Mouse (Mus musculus) heart, embryonic 10.5 days (tissue): ENCODE data around the gene Rnaseh2c. TPM values are rescaled to one million over a fixed set of nuclear protein-coding genes. Genes with fewer than 3 reads are reported as not detected.

Experiments used
- DNase-seq: peaks from one replicate; pipeline ENCODE4 v3.0.0-alpha.2; 2017; ENCODE audit warnings: low spot score
- H3K27ac ChIP-seq: fragments of 300-500 bp; sonication (generic); 2 replicates; pipeline ENCODE4 v1.5.1; 2016; ENCODE audit warnings: mild to moderate bottlenecking
- H3K27me3 ChIP-seq: fragments of 300-500 bp; sonication (generic); 2 replicates; pipeline ENCODE4 v1.6.1; 2016; ENCODE audit warnings: mild to moderate bottlenecking; ENCODE audit not compliant: poor library complexity, insufficient read depth, severe bottlenecking
- H3K36me3 ChIP-seq: fragments of 300-500 bp; sonication (generic); 2 replicates; pipeline ENCODE4 v1.6.1; 2016; ENCODE audit warnings: mild to moderate bottlenecking, moderate library complexity
- H3K4me1 ChIP-seq: fragments of 300-500 bp; sonication (generic); 2 replicates; pipeline ENCODE4 v1.6.1; 2016; ENCODE audit warnings: mild to moderate bottlenecking
- H3K4me3 ChIP-seq: fragments of 300-500 bp; sonication (generic); 2 replicates; pipeline ENCODE4 v1.5.1; 2016; ENCODE audit warnings: mild to moderate bottlenecking, moderate library complexity
- H3K9me3 ChIP-seq: fragments of 300-500 bp; sonication (generic); 2 replicates; pipeline ENCODE4 v1.6.1; 2016; ENCODE audit warnings: mild to moderate bottlenecking, moderate library complexity
- WGBS: fragments of 180-500 bp; shearing (Covaris S2); methylation state at CpG from one replicate; pipeline ENCODE4 v1.1.7; 2016; 5-methylcytosine and 5-hydroxymethylcytosine counted together
- polyA plus RNA-seq: library from polyadenylated mRNA; unstranded; fragments of >200 nt; fragmentation: Nextera tagmentation; extraction: Ambion mirVana; gene quantifications from 2 replicates; pipeline ENCODE4 v1.2.1, GENCODE M21; 2016

Gene Rnaseh2c
- polyA plus RNA-seq, 1 experiment from 2014 or later, result 142 TPM

DNA sequence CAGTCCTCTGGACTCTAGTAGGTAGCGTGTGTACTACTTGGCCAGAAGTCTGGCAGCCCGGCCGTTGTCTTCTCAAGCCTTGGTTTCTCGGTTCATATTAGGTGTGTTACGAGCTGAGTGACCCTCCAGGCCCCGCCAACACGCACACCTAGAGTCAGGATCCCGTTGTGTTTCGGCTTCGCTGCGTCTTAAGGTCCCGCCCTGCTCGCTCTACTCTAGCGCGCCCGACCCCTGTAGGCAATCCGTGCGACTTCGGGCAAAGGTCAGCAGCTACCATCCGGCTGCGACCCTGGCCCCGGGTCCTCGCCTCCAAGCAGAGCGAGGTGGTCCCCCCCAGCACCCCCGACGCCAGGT is 34.5 kb upstream of the Rnaseh2c start:
- H3K9me3 ChIP-seq, result no peaks in the 10 kb centered on the region
- peak overlapping the region; percentile 93 for H3K4me3 ChIP-seq
- DNase-seq, result no peak
- H3K36me3 ChIP-seq, result peaks cover 17% of the 10 kb centered on the region
- 1% methylated on average over 26 of the region's 26 CpGs for WGBS
- peaks cover 25% of the 10 kb centered on the region for H3K4me1 ChIP-seq
- H3K27ac ChIP-seq, result peak overlapping the region; percentile 91
- peaks cover 75% of the 10 kb centered on the region for H3K27me3 ChIP-seq

DNA sequence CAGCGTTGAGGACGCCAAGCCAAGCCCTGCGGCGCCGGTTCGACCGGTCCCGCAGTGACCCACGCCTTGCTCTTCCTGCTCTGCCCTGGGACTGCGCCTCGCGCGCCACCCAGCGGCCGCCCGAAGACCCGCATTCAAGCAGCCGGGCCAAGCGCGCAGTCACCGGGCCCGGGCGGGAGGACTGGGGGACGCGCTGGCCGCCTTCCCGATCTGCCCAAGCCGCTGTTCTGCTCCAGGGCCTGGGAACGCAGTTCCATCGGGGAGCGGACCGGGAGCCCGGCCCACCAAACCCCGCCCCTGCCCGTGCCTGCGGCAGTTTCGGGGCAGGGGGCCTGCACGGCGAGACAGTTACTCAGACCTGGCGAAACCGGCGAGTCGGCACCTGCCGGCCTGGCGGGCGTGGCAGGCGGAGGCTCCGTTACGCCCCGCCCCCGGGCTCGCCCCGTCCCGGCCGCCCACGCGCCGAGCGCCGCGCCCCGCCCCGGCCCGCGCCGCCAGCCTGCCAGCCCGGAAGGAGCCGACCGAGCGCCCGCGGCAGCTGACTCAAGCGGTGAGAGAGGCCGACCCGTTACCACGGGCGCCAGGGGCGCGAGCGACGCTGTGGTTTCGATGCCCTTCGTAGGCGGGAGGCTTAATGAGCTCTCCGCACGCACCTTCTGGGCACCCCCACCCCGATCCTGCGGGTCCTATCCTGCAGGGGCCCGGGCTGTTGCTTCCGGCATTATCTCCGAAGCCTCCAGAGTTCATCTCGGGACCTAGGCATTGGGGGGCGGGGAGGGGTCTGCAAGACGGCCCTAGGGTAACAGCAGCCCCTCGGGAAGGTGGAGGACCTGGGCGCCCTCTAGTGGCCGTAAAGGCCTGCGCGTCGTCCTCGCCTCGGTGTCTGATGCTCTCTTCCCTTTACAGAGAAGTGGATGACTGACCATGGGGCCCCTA is 33.9 kb upstream of the Rnaseh2c start, which contains the start of gene Ap5b1:
Gene Ap5b1, plus strand, starts transcription at position 492 of the 936 bp plus-strand sequence.
- H3K4me1 ChIP-seq, result peaks cover 25% of the 10 kb centered on the region
- H3K9me3 ChIP-seq, result no peaks in the 10 kb centered on the region
- H3K27ac ChIP-seq, result peak within 1 kb of the TSS; percentile 91
- peak within 1 kb of the TSS; percentile 93 for H3K4me3 ChIP-seq
- WGBS, result under 1% methylated on average over 102 of the region's 102 CpGs
- peak; percentile 95 for DNase-seq
- H3K27me3 ChIP-seq, result peaks cover 69% of the 10 kb centered on the region
- H3K36me3 ChIP-seq, result peaks cover 17% of the 10 kb centered on the region

DNA sequence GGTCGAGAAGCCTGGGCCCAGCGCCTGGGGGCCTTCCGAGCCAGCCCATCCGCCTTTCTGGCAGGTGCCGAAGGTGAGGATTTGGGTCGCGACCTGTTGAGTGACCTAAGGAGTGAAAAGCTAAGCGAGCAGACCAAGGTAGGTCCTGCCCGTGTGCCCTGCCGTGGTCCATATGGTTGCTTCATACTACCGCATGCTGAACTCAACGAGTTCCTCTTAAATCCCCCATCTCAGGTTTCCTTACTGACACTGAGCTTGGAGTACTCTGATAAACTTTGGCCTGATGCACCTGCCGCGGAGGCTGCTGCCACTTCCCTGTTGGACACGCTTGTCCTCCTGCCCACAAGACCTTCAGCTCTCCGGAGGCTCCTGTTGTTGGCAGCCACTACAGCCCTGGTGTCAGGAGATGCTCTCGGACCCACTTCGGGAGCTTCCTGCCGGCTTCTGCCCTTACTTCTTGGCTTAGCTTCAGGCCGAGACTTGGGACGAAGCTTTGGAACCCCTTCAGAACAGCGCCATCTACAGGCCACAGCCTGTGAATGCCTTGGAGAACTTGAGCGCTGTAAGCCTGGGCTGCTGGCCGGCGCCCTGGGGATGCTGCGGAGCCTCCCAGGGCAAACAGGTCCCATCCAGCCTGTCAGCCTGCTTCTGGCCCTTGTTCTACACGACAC is 33.1 kb upstream of the Rnaseh2c start:
- peak; percentile 93 for DNase-seq
- no peaks in the 10 kb centered on the region for H3K9me3 ChIP-seq
- H3K27me3 ChIP-seq, result peaks cover 61% of the 10 kb centered on the region
- peak overlapping the region; percentile 93 for H3K4me3 ChIP-seq
- peaks cover 17% of the 10 kb centered on the region for H3K36me3 ChIP-seq
- H3K27ac ChIP-seq, result peak overlapping the region; percentile 91
- H3K4me1 ChIP-seq, result peaks cover 25% of the 10 kb centered on the region
- WGBS, result 9% methylated on average over 27 of the region's 27 CpGs

DNA sequence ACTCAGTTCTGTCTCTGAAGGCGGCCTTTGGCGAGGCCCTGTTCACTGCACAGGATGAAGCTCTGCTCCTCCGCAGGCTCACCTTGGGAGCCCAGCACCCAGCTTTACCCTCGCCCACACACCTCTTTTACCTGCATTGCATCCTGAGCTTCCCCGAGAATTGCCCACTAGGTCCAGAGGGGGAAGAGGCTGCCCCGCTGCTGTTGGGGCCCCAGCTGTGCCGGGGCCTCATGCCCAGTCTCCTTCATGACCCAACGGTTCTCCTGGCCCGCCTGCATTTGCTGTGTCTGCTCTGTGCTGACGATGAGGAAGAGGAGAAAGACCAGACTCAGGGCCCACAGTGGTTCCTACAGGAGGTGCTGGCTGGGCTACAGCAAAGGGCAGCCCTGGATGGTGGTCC is 32.2 kb upstream of the Rnaseh2c start:
- H3K27me3 ChIP-seq, result peaks cover 52% of the 10 kb centered on the region
- H3K4me1 ChIP-seq, result peaks cover 25% of the 10 kb centered on the region
- peaks cover 17% of the 10 kb centered on the region for H3K36me3 ChIP-seq
- DNase-seq, result no peak
- no peak overlapping the region for H3K27ac ChIP-seq
- no peaks in the 10 kb centered on the region for H3K9me3 ChIP-seq
- 85% methylated on average over 10 of the region's 10 CpGs for WGBS
- H3K4me3 ChIP-seq, result no peak overlapping the region

DNA sequence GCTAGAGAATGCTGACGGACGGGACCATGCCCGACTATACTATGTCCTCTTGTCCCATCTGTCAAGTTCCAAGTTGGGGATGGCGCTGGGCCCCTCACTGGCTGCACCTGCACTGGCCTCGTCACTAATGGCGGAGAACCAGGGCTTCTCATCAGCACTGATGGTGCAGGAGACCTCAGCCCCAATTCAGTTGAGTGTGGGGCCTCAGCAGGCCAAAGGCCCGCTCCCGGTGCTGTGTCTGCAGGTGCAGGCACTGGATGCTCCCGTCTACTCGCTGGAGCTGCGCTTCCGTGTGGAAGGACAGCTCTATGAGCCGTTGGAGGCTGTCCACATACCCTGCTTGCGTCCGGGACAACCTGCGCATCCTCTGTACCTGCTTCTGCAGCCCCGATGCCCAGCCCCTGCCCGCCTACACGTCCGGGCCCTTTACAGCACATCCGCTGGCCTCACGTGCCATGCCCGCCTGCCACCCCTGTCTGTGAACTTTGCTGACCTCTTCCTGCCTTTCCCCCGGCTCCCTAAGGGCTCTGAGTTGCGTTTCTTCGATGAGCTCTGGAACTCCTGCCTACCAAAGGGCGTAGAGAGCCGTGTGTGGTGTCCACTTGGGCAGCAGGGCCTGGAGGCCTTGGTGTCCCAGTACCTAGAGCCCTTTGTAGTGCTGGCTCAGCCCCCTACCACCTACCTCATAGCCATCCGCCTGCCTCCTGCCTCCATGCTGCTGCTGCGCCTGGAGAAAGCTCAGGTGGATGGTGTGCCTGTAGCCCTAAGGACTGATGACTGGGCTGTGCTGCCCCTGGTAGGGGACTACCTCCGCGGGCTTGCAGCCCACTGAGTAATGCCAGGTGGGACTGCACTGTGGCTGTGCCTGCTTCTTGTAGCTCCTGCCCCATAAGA is 31.1 kb upstream of the Rnaseh2c start:
- peaks cover 17% of the 10 kb centered on the region for H3K36me3 ChIP-seq
- no peak for DNase-seq
- H3K27ac ChIP-seq, result 0 out of 2 replicates have a peak overlapping the region, but pooled peaks have one; percentile 29
- H3K4me1 ChIP-seq, result peaks cover 25% of the 10 kb centered on the region
- H3K4me3 ChIP-seq, result no peak overlapping the region
- no peaks in the 10 kb centered on the region for H3K9me3 ChIP-seq
- 81% methylated on average over 32 of the region's 32 CpGs for WGBS
- H3K27me3 ChIP-seq, result peaks cover 41% of the 10 kb centered on the region

DNA sequence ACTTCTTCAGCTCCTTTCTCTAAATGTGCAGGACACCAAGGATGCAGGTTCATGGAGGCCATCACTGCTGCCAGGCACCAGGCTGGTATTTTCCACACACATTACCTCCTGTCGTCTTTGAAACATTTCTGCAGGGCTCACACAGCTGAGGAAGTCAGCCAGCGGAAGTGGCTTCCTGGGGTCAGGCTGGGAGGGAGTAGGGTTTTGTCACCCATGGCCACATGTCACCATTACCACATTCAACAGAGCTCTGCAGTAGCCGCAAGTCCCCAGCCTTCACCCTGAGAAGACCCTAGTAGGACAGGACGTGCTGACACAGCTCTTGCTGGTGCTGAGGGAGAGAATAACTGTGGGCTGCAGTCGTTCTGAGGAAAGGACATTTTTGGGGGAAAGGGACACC is 29.8 kb upstream of the Rnaseh2c start:
- no peak for DNase-seq
- Histone ChIP-seq H3K27ac (no peak overlapping the region), H3K9me3 (no peaks in the 10 kb centered on the region), H3K27me3 (peaks cover 29% of the 10 kb centered on the region), H3K36me3 (peaks cover 17% of the 10 kb centered on the region), H3K4me1 (peaks cover 23% of the 10 kb centered on the region), H3K4me3 (no peak overlapping the region)
- 69% methylated on average over 5 of the region's 5 CpGs for WGBS

DNA sequence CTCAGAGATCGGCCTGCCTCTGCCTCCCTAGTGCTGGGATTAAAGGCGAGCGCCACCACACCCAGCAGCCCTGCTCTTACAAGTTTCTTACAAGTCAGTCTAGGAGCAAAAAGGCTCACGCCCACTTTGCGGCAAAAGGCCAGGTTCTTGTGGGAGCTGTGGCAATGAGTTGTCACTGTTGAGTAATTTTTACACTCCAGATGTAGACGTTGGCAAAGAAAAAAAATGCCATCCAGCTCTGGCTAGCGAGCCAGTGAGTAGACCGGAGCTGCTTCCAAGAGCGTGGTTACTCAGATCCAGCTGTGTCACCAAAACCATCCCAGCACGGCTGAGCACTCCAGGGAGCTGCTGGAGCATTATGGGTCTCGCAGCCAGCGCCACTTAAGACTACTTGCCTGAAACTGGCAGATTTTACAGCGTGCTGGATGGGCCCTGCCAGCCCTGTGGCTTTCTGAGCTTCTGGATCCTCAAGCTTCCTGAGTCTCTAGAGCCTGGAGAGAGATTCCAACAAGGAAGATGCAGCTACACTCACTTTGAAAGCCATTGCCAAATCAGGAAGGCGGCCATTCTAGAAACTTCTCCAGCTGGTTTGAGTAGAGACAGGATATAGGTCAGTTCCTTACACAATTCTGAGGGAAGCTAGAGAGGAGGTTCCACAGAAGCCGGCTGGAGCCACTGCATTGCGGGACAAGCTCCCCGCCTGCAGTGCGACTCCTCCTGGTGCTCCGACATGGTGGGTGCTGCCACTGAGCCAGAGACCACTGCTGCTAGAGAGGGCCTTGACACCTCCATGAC is 29.1 kb upstream of the Rnaseh2c start:
- no peaks in the 10 kb centered on the region for H3K9me3 ChIP-seq
- H3K27me3 ChIP-seq, result peaks cover 25% of the 10 kb centered on the region
- WGBS, result 81% methylated on average over 19 of the region's 19 CpGs
- peaks cover 17% of the 10 kb centered on the region for H3K36me3 ChIP-seq
- no peak overlapping the region for H3K27ac ChIP-seq
- H3K4me3 ChIP-seq, result no peak overlapping the region
- DNase-seq, result no peak
- peaks cover 16% of the 10 kb centered on the region for H3K4me1 ChIP-seq

DNA sequence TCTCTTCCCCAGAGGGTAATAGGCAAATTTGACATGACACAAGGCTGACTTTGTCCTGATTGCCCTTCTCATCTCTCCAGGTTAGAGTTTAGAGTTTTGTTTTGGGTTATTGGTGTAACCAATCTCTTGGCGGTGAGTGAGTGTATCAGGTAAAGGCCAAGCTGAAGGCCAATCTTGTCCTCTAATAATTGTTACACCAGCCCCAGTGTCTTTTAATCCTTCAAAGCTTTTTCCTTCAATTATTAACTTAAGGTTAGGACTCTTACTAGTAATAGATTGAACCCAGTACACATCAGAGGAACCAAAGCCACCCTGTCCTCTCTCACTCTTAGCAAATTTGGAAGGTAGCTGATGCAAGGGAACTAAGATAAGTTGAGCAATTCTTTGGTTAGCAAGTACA is 26.3 kb upstream of the Rnaseh2c start:
- no peak for DNase-seq
- WGBS, result 89% methylated on average over 1 of the region's 1 CpGs
- peaks cover 9% of the 10 kb centered on the region; the same call in 1 of the 2 replicates for H3K36me3 ChIP-seq
- no peak overlapping the region for H3K27ac ChIP-seq
- peaks cover 11% of the 10 kb centered on the region for H3K27me3 ChIP-seq
- H3K4me3 ChIP-seq, result no peak overlapping the region
- no peaks in the 10 kb centered on the region for H3K4me1 ChIP-seq
- no peaks in the 10 kb centered on the region for H3K9me3 ChIP-seq

DNA sequence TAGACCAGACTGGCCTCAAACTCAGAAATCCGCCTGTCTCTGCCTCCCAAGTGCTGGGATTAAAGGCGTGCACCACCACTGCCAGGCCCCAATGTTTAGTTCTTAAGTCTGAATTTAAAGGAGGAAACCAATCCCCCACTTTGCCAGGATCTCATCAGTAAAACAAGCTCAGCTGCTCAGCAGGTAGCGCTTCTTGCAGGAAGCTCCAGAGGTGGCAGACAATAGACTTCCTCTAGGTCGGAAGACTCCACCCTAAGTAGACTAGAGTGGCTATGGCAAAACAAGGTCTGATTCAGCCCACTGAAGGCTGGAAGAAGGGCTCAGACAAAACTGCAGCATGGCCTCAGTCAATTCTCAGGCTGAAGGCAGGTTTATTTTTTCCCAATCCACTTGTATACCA is 21.7 kb upstream of the Rnaseh2c start:
- Histone ChIP-seq H3K9me3 (no peaks in the 10 kb centered on the region), H3K27ac (no peak overlapping the region), H3K4me1 (no peaks in the 10 kb centered on the region), H3K27me3 (peaks cover 3% of the 10 kb centered on the region), H3K36me3 (no peaks in the 10 kb centered on the region), H3K4me3 (no peak overlapping the region)
- 69% methylated on average over 4 of the region's 4 CpGs for WGBS
- DNase-seq, result no peak

DNA sequence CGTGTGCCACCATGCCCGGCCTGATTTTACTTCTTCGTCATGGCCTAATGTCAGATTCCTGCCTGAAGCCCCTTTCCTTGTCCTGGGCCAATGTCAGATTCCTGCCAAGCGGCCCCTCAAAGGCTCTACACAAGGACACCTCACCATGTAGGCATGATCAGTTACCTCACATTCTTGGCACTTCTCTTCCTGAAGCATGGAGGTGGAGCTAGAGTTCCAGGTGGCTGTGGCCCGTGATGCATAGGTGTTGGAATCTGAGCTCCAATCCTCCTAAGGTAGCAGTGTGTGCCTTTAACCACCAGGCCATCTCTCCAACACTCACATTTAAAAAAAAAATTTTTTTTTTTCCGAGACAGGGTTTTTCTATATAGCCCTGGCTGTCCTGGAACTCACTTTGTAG is 20.9 kb upstream of the Rnaseh2c start:
- no peak for DNase-seq
- WGBS, result 78% methylated on average over 6 of the region's 6 CpGs

DNA sequence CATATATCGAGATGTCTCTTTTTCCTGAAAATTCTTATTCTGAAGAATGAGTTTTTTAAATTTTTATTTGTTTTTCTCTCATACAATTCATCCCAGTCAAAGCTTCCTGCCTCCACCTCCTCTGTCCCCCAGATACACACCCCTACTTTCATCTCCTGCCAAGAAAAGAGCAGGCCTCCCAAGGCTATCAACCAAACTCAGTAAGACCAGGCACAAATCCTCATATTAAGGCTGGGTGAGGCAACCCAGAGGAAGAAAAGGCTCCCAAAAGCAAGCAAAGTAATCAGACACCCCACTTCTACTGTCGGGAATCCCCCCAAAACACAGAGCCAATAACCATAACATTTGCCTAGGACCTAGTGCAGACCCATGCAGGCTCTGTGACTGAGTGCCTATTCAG is 19.7 kb upstream of the Rnaseh2c start:
- H3K9me3 ChIP-seq, result no peaks in the 10 kb centered on the region
- DNase-seq, result no peak
- H3K27me3 ChIP-seq, result peaks cover 7% of the 10 kb centered on the region
- H3K36me3 ChIP-seq, result no peaks in the 10 kb centered on the region
- 75% methylated on average over 2 of the region's 2 CpGs for WGBS
- peaks cover 4% of the 10 kb centered on the region; the same call in 1 of the 2 replicates for H3K4me1 ChIP-seq
- no peak overlapping the region for H3K4me3 ChIP-seq
- no peak overlapping the region for H3K27ac ChIP-seq

More for the DNA sequence above, 20.9 kb upstream of the Rnaseh2c start:
- Histone ChIP-seq H3K27ac (no peak overlapping the region), H3K9me3 (no peaks in the 10 kb centered on the region), H3K27me3 (peaks cover 7% of the 10 kb centered on the region), H3K36me3 (no peaks in the 10 kb centered on the region), H3K4me3 (no peak overlapping the region), H3K4me1 (peaks cover 3% of the 10 kb centered on the region; the same call in 1 of the 2 replicates)

DNA sequence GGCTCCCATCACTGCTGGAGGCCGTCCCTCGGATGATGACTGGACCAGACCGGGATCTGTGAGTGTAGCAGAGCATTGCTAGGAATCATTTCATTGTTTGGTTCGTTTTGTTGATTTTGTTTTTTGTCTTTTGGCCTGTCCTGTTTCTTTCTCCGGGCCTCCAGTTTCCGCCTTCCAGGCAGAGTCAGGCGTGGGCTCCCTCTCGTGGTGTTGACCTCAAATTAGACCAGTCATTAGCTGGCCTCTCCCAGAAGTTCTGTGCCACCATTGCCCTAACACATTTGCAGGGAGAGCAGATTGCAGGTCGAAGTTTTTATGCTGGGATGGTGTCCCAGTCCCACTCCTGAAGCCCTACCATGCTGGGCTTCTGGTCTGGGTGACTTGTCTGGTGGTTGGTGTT is 12.5 kb upstream of the Rnaseh2c start:
- H3K4me3 ChIP-seq, result no peak overlapping the region
- WGBS, result 74% methylated on average over 9 of the region's 9 CpGs
- H3K36me3 ChIP-seq, result no peaks in the 10 kb centered on the region
- DNase-seq, result no peak
- H3K27me3 ChIP-seq, result peaks cover 7% of the 10 kb centered on the region
- H3K4me1 ChIP-seq, result peaks cover 4% of the 10 kb centered on the region; the same call in 1 of the 2 replicates
- no peak overlapping the region for H3K27ac ChIP-seq
- H3K9me3 ChIP-seq, result no peaks in the 10 kb centered on the region
